Mouse (Mus musculus) B cell, adult 2 months (primary cell): ENCODE measurements at regions not wholly inside any gene's neighbourhood (a gene's known extent, or its start where the extent isn't known, plus 50 kb on each side); places are given as distances from the start of the nearest gene placed in this dataset.

ENCODE experiments used
- DNase-seq, 2 experiments: peaks; one replicate each; pipeline ENCODE4 v3.0.0; 2022

DNA sequence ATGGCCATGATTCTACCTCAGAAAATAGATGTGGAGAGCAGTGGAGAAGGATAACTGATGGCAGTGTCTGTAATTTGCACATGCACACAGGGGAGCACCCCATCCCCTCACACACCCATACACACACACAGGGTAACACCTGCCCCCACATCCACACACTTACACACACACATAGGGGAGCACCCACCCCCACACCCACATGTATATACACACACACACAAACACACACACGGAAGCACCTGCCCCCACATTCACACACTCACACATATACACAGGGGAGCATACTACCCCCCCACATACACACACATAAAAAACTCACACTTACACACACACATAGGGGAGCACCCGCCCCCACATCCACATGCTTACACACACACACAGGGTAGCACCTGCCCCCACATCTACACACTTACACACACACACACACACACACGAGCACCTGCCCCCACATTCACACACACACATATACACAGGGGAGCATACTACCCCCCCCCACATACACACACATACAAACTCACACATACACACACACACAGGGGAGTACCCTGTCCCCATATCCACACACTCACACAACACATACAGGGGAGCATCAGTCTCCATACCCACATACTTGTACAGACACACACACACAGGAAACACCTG is 265.8 kb downstream of the Lmo4 start:
- no peak for DNase-seq

DNA sequence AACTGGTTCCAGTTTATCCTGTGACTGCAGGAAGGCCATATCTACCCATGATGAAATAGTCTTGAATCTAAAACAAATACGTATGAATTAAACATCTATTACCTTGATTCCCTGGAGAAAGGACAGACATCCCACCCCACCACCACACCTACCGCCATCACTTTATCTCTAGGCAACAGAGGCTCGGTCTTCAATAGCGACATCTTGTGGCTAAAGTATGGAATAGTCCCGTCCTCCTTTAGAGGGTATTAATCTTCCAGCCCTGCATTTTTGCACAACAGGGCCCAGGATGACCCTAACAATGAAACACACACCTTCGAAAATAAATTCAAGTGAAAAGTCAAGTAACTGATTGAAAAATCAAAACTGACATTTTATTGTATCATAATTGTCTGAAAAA is 279.7 kb downstream of the Lmo4 start:
- peak; percentile 12 to 17 for DNase-seq

DNA sequence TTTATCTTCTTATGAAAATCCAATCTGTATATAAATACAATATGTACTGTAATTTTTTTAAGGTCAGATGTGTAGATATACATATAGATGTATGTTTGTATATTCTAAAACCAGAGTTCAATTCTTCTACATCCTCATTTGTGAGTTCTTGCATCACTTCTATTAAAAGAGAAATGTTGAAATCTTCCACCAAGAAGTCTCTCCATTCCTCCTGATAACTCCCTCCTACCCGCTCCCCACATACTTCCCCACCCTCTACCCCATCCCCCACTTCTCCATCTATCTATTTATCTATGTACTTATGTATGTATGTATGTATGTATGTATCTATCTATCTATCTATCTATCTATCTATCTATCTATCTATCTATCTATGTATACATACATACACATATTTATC is 285.3 kb downstream of the Lmo4 start:
- DNase-seq, result no peak

DNA sequence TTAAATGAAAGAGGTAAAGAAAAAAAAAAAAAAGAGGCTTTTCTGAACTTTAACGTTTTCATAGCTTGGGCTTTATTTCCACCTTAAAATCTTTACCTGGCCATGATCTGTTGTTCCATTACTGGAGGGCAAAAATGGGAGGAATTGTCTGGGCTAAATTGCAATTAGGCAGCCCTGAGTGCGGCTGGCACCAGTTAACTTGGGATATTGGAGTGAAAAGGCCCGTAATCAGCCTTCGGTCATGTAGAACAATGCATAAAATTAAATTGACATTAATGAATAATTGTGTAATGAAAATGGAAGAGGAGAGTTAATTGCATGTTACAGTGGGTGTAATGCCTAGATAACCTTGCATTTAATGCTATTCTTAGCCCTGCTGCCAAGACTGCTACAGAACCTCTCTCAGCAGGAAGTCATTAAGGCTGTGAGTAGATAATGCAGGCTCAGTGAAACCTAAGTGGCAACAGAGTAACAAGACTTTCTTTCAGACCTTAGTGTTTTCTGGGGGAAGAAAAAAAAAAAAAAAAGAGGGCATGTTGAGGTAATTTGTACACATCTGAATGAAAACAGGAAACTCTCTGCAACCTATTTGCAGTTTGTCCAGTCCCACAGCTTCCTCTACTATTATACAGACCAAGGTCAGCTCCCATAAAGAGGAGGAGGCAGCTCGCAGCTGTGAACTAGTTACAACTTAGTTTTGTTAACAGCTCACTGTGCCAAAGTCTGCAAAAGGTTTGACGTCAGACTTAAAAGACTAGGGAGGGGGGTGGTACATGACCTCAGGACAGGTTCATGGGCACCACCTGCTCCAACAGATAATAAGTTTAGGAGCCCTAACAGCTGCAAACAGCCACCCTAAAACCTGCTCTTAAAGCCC is 290.4 kb downstream of the Lmo4 start:
- DNase-seq, result no peak

DNA sequence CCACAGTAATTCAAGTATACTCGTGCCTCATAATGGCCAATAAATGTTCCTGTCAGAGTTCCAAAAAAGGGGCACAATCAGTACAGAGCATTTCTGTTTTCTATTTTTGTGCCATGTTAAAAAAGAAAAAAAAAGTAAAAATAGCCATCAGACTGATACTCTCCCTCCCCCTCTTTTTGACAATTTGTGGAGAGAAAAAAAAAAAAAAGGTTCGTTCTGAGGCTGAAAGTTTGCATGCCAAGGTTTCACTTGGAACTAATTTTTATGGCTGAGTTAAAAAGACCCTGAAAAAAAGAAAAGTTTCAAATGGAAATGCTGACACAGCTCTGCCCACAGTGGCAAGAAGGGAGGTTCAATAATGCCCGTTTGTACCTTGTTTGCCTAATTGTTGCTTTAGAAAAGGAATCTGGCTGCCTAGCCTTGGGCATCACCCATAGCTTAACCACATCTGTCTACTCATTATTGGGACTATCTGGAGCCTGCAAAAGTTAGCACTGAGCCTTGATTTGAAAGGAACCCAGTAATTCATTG is 291.9 kb downstream of the Lmo4 start:
- DNase-seq, result no peak

DNA sequence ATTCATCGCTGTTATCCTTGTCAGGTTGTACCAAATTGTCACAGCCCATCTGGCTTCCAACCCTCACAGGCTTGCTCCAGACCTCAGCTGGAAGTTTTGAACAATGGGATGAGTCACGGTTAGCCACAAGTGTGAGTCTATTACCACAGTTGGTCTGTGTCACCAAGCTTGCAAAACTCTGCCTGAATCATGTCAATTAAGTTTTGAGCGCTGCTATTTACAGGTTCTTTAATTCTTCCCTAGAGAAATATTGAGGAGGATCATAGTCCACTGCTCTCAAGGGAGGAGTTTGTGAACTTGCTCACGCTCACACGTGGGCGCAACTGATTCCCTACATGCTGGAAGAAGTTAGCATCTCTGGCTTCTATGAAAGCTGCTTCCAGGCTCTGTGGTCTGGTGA is 292.6 kb downstream of the Lmo4 start:
- DNase-seq, result no peak

DNA sequence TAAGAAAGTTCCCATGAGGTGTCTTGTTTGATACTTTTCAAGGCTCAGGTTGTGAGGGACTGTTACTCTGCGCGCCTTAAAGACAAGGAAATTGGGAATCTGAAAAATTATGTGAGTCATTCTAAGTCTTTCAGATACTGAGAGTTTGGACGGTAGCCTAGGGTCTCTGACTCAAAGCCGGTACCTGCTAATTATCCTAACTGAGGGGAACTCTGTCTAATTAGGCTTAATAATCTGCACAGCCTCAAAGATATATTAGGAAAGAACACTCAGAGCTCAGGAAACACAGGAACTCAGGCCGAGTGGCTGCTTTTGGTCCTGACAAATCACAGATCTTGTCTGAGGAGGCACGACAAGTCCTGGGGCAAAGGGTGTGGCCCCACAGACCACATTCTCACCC is 295.7 kb downstream of the Lmo4 start:
- DNase-seq, result no peak

DNA sequence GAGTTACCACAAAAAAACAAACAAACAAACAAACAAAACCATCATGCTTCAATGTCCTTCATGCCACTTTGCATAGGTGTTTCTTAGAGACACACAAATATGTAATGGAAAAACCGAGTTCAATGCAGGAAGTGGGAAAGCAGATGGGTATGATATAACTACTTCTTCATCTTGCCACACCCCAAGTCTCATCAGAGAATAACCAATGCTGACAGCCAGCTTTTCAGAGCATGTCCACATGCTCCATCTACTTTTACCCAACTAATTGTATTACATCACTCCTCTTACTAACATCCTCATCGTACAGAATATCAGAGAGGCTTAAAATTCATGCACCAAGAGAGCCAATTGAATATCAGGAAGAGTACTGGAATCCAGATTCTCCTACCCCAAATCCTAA is 301.6 kb downstream of the Lmo4 start:
- no peak for DNase-seq

DNA sequence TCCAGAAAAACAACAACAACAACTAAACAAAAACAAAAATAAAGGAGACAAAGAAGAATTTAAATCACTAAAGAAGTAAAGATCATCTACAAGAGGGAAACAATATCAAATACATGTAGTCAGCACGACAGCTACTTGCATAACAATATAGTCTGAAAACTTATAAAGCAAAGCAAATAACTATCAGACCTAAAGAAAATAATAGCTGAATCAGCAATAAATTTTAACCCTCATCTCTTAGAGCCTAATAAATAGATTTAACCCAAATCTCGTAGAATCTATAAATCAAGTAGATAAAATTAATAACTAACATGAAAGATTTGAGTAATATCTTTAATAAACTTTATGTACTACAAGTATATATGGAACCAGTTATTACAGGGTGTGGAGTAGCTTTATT is 324.2 kb downstream of the Lmo4 start:
- no peak for DNase-seq

DNA sequence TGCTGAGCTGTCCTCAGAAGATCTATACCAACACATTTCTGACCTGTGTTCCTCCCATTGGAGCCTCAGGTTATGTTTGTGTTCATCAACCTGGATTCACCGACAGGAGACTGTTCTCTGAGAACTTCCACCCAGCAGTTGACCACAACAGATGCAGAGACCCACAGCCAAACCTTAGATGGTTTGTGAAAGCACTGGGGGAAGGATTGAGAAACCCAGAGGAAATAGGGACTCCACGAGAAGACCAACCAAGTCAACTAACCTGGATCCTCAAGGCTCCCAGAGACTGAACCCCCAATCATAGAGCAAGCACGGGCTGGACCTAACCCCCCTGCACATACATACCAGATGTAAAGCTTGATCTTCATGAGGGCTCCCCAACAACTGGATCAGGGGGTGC is 331.1 kb downstream of the Lmo4 start:
- no peak for DNase-seq

DNA sequence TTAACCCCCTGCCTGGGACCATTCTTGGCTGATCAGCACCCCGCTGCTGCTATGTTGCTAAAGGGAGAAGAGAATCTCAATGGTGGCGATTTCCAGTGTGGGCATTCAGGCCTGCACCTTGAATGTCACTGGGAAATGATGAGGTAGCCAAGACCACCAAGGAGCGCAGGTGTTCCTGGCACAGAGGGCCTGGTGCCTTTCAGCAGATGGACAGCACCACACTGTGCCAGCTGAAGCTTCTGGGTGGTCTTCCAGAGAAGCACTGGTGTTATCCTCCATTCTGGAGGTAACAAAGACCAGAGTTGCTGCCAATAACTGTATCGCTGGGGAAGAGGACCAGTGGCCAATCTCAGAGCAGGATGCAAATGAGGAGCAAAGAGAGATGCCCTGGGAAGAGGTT is 338.5 kb downstream of the Lmo4 start:
- no peak for DNase-seq

DNA sequence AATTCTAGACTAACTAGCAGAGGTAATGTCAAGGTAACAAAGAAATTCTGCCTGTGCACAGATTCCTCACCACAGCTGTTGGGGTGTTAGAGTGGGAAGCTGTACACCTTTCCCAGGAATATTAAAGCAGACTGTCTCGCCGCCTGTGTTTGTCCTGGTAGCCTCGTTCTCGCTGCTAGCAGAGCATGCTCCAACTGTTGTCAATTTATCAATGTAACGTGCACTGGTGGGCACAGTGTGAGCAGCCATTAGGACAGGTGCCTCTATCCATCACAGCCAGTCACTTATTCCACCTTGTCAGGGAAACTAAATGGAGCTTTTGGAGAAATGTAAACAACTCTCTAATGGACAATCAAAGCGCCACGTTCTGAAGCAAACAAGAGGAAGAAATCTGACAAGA is 339.4 kb downstream of the Lmo4 start:
- no peak for DNase-seq

DNA sequence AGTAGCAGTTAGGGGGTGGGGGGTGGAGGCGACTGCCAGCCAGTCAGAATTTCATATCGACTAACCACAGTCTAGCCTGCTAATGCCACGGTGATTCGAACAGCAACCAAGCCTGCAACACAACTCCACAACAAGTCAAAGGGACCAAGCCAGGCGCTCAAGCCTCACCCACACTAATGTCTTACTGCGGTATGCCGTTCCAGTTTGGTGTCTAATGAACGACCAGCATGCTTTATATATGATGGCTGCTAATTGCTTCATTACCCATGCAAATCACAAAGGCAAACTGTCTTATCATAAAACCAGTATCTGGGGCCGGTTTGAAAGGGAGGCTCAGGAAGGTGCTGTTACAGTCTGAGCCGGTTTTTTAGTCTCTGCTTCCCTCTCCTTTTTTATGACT is 340.5 kb downstream of the Lmo4 start:
- no peak for DNase-seq

DNA sequence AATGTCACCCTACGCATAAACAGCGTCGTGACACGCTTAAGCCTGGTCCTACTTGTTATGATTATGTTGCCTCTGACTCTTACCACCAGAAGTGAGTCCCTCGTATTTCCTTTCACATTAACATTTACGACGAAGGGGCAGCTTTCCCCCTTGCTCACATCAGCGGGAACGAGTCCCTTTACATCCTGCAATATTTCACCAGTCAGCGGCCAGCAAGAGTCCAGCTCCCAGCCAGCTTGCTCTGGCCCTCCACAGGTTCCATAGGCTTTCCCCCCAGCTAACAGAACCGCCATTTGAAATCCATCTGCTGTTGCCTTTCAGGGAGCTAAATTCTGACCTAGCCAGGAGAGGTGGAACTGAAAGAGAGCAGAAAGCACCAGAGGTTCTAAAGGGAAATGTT is 342.5 kb downstream of the Lmo4 start:
- no peak for DNase-seq

DNA sequence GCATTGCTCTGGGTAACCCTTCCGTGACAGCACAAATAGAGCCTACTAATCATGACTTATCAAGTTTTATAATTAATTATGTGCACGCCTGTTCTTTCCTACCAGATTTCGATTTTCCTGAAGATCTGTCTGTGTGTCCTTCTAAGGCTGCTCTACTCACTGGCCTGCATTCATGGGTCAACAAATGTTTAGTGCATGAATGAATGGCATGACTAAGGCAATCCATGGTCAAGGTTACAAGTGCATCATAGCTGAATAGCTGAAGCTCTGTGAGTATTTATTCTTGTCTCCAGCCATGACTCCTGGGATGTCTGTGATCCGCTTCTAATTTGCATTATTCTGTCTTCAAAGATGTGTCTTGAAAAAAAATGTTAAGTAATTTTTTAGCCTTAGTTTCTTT is 343.2 kb downstream of the Lmo4 start:
- DNase-seq, result no peak

DNA sequence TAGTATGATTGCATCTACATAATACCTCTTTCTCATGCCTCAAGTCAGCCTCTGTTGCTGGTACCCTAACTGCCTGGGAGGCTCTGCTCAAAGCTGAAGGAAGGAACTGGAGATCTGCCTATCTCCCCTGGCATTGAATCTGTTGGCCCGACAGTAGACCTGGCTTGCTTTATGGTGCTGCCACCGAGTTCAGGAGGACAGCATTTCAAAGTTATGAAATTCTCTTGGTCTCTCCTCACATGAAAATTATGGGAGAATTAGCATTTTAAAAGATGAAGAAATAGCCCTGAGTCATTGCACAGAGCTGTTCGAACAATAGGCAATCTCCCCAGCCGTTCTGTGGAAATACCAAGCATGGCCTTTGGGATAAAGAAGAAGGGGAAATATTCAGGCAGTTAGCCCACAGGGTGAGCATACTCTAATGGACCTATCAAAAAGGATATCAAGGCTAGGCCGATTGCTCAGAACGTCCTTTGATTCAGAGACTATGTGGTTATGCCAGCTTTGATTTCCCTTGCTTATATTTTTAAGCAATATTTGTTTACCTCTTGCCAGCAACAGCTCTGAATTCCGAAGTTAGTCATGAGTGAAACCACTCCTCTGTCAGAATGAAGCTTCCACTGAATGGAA is 369.3 kb downstream of the Lmo4 start:
- DNase-seq, result no peak

DNA sequence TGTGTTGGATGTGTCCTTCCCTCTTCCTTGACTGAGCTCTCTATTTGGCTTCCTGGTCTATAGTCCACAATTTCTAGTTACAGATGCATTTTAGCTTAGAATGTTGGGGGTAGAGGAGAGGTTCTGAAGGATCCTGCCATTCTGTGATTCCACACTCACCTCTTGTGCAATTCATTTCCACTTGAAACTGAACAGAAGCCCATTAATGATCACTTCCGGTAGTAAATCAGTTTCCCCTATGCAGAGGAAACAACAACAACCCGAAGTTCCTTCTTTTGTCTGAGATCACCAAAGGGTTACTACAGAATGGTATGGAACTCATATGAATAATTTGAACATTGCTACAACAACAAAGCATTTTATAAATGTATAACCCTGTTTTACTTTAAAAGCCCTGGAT is 370.3 kb downstream of the Lmo4 start:
- no peak for DNase-seq

DNA sequence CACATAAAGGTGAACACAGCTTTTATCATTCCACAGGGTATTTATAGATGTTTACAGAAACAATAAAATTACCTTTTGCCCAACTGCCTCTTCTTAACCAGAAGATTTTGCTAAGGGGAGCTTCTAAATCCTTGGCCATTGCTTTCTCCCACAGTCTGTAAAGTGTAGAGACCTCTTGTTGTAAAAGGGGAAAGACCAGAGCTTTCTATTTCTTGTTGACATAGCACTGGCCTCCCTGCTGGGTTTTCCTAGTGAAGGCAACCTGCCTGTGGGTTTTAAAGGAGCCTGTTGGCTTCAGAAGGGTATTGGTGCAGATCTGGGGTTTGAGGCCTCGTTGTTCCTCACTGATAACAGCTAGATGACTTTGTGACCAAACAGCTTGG is 381.6 kb downstream of the Lmo4 start:
- no peak for DNase-seq

DNA sequence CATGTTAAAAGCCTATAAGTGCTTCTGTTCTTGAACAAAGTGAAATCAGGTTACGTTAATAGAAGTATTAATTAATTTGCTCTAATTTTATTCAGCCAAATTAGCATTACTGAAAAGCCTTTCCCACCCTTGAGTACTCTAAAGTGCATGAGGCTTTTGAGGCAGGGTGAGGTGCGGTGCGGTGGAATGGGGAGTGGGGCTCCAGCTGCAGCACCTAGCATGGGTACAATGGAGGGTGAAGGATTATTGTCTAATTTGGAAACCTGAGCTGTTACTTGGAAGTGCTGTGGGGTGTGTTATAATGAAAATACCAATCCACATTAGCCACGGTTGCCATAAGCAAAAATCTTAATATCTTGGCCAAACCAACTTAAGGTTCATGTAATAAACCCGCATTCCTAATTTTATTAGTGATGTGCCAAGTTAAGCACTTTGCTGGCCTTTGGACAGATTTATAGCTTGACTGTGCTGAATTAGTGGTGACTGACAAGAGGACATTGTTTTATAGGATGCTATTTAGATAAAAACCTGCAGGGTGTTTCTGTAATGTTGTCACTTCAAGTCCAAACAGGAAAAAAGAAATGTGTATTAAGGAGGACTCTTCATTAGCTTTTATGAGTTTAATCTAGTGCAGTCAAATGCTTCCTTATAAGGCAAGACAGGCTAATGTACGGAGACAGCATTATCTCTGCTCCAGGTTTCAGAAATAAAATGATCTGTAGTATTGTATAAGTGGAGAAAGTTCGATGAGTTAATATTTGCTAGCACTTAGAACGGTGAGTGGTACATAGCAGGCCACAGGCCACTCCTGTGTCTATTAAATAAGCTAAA is 382.2 kb downstream of the Lmo4 start:
- no peak for DNase-seq

DNA sequence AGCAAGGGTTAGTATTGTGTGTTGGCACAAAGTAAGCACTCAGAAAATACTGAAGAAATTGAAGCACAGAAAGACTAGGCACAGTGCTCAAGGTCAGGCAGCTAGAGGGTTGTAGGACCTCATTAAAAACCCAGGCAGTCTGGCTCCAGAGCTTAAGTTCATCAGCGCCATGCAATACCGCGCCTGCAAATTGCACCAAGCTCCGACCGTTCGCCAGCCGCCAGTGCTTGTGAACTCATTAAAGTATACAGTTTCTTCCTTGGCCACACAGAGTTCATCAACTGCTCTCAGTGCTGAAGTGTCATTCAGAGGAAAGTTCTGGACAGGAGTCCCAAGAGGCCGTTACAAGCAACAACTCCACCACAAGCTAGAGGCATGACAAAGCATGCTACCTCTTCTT is 397.5 kb downstream of the Lmo4 start:
- no peak for DNase-seq

DNA sequence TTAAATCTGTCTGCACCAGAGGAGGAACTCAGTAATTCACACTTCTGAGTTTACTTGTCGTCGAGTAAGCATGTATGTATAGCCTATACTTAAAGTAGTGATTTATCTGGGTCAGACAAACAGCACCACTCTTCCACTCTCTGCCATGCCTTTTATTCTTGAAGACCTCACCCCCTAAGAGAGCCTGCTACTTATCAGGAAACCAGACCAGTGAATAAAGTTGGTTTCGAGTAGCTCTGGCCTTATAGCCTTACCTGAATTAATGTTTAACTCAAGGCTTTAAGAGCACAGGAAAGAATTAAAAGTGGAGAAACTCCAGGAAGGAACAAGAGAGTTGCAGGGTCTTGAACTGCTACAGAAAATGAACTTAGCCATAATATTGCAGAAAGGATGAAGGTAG is 398.1 kb downstream of the Lmo4 start:
- DNase-seq, result no peak

DNA sequence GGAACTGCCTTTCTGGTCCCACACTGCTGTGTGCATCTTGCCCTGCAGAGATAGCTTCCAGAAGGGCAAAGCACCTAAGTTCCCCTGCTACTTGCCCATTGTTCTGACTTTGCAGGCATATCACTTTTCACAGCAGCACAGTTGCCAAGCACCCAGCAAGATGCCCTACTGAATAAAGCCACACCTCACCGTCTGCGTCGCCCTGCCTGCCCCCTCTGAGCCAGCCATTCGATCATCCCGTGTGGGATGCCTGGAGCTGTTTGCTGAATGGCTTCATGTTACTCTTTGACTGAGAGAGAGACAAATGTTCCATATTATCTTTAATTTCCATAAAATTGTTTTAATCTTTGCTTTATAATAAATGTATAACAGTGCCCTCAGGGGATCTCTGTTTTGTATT is 407.2 kb downstream of the Lmo4 start:
- no peak for DNase-seq

DNA sequence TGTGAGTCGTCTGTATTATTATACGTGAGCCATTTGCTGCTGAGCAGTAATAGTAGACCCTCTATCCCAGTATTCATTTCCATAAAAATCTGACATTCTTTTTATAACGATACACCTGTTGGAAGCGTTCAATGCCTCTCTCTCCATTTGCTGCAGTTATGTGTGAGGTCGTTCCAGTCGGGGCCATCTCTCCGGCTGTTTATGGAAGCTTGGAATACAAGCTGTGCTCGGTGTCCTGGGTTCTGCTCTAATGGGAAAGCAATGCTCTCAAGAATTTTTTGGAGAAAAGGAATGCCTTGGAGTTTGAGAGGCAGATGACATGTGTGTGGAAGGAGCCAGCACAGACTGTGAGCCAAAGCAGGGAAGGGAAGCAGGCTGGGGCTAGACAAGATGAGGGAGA is 414.1 kb downstream of the Lmo4 start:
- DNase-seq, result no peak
